Mouse (Mus musculus) activated CD4-positive, CD25-positive, alpha-beta regulatory T cell, adult 4 months (primary cell): ENCODE measurements around the gene Pms2. TPM values are rescaled to one million over a fixed set of nuclear protein-coding genes. Genes with fewer than 3 reads are reported as not detected.

ENCODE experiments used
- ATAC-seq: one replicate; pipeline ENCODE4 v1.8.0; 2017
- polyA plus RNA-seq, 2 experiments: library from polyadenylated mRNA; unstranded; fragments of 100-300 nt; shearing (Covaris generic); gene quantifications; one replicate each; pipeline ENCODE4 v1.2.1; 2017

The Pms2 gene
- polyA plus RNA-seq, result 10 to 100 TPM; 37.0 to 39.8 TPM

DNA sequence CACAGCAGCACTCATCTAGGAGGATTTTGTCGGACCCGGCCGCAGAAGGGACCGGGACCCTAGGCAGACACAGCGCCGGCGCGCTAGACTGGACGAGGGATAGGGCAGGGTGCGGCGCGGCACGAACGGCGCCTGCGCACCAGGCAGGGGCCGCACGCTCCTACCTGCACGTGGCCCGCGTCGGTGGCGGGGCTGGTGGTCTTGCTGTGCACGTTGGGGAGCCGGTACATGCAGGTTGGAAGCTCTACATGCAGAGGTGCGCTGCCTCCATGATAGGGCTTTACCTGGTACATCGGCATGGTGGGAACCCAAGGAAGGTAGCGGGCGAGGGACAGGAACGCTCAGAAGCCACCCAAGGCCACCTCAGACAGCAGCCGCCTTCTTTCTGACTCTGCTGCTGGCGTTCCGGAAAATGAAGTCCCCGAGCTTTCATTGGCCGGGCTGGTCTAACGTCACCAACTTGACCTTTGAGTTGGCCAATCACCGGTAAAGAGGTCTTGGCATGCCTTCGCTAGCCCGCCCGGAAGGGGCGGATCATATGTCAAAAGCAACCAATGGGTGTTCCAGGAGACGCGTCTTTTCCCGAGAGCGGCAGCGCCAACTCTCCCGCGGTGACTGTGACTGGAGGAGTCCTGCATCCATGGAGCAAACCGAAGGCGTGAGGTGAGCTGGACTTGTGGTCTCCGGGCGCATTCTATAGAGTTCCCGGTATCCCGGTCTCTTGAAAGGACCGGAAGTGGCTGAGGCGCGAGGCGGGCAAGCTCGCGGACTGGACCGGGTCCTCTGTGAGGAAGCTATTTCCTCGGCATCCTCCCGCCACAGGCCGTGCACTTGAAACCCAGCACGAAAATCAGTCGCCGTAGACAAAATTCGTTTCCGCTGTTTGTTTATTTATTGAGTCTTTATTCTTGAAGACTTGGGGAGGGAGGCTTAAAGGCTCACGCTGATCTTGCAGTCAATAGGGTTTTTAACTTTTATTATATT, at the start of gene Pms2, which contains the start of gene Aimp2:
Gene Pms2 (plus strand): TSS at position 548 of the 984 bp plus-strand sequence.
Gene Aimp2 (minus strand): TSS at position 431 of the 984 bp plus-strand sequence.
- peak; percentile 98 for ATAC-seq

DNA sequence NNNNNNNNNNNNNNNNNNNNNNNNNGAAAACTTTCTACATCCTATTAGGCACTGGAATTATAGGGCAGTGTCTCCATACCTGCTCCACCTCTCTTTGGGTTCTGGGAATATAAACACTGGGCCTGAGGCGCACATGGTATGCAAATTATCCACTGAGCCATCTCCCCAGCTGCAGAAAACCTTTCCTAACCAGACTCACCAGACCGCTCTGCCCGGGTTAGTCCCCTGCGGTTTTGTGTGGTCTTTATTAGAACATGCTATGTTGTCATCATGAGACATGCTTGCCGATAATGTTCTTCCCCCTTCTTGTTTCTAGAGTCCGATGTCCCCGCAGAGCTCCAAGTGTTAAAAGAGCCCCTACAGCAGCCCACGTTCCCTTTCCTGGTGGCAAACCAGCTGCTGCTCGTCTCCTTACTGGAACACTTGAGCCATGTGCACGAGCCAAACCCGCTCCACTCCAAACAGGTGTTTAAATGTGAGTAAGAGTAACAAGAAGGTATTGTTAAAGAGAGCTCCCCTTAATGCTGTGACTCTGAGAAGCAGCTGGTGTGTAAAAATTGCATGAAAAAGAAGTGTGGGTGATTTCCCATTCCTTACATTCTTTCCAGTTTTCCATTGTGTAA, 38.1 kb upstream of the Pms2 start:
- no peak for ATAC-seq

- ATAC-seq, result no peak
Observed at GRCm38 (mm10) chr5:143874571-143874970, 35.2 kb upstream of the Pms2 start.

- no peak for ATAC-seq
Observed at GRCm38 (mm10) chr5:143885274-143885673, 24.5 kb upstream of the Pms2 start.

DNA sequence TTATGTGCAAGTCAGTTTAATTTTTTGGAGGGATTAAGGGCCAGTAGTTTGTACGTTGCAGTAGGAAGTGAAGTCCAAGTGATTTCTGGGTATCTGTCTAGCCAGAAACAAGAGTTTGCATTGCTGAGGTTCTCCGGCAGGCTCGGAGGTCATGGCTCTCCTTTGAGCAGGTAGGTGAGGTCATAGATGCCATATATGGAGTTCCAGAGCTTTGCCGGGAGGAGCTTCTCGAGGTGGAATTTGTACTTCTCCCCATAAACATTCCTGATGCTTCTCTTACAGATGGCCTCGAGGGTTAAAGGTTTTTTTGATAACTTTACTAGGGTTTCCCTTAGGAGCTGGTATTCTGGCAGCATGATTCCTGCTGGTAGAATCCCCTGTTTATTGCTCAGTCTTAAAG, 19.0 kb upstream of the Pms2 start:
- no peak for ATAC-seq

GRCm38 (mm10) chr5:143892255-143892886, 17.4 kb upstream of the Pms2 start:
- no peak for ATAC-seq

GRCm38 (mm10) chr5:143893396-143893795, 16.4 kb upstream of the Pms2 start:
- ATAC-seq, result no peak

DNA sequence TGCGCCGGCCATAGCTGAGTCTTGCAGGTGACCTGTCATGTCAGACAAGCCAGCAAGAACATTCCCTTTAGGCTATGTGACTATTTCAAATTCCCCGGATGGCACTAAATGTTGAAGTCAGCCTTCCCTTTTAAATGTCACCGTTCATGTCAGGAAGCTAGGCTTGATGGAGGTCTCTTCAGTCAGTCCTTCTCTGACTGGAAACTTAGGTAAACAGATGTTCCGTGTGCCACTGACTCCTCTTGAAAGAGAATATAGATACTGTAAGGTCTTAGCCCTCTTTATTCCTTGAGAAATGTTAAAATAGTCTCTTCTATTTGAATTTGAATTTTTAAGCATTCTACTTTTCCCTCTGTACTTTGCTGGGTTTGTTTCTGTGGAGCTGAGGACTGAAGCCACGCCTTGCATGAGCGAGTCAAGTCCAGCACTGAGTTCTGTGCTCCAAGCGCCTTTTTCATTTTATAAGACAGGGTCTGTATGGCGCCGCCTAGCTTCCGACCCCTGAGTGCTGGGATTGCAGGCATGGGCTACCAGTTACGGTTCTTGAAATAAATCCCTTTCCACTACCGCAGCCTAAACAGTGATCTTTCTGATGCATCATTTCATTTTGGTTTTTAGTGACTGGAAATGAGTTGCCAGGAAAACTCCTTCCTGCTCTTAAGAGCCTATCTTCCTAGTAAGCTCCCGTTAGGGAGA, 12.0 kb upstream of the Pms2 start, which contains the start of gene Ankrd61:
Gene Ankrd61 (minus strand): TSS at position 51 of the 696 bp plus-strand sequence.
- ATAC-seq, result no peak

GRCm38 (mm10) chr5:143902111-143902510, 7.7 kb upstream of the Pms2 start:
- no peak for ATAC-seq

DNA sequence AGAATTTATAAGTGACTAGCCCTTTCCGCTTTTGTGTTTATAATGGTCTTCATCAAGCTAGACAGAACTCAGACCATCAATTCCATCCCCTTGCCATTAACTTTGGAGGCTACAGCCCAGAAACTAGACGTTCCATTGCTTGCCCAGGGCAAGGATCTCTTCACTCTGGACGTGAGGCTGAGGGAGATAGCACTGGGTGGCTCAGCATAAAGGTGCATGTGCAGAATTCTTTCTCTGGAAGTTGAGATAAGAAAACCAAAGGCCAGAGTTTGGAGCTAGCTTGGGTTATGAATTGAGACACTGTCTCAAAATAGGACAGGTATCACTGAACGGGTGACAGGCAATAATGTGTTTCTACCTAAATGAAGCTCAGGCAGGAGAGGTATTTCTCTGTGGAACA, 6.0 kb upstream of the Pms2 start:
- ATAC-seq, result no peak

DNA sequence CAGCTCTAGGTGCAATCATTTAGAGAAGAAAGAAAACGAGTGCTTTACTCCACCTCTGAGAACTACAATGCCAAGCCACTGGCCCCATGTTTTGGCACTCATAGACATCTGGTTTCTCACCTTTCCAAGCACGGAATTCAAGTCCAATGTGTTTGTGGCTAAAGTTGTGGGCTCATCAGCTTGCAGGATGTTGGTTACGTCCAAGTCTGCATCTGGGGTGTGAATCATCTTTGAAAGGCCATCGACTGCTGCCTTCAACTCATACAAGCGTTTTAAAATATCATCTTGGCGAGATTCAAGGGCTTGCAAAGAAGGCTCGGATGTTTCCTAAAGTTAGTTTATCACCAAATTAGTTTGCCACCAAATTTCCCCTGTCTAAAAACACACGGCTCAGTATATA, 3.3 kb upstream of the Pms2 start:
- ATAC-seq, result no peak

- no peak for ATAC-seq
Observed at GRCm38 (mm10) chr5:143908926-143909325, 838 bp upstream of the Pms2 start.

GRCm38 (mm10) chr5:143916221-143916620, 6.5 kb downstream of the Pms2 start:
- ATAC-seq, result no peak

DNA sequence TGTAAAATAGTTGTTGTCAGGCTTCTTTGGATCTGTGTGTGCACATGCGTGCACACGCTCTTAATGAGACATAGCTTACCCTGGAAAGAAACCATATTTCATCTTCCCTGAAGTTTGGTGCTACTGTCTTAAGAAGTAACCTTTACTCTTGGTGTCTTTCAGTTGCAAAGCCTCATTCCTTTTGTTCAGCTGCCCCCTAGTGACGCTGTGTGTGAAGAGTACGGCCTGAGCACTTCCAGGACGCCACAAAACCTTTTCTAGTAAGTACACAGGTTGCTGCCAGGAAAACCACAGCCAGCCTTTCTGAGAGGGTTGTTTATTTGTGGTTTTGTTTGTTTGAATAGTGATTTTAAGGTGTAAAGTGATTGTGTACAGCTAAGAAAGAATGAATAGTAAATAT, 7.7 kb downstream of the Pms2 start:
- peak; percentile 76 for ATAC-seq

DNA sequence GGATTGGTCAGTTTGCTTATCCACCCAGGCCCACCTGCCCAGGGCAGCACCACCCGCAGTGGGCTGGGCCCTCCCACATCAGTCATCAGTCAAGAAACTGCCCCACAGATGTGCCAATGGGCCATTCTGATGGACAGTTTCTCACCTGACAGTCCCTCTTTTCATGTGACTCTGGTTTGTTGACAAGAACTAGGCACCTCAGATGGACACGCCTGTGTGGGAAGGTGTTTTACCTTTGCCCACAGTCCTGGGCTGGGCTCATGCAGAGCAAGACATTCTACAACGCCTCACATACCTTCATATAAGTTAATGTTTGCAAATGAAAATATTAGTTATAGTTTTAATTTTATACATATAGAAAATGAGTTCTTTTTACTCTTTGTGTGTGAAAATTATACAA, 8.4 kb downstream of the Pms2 start:
- no peak for ATAC-seq

DNA sequence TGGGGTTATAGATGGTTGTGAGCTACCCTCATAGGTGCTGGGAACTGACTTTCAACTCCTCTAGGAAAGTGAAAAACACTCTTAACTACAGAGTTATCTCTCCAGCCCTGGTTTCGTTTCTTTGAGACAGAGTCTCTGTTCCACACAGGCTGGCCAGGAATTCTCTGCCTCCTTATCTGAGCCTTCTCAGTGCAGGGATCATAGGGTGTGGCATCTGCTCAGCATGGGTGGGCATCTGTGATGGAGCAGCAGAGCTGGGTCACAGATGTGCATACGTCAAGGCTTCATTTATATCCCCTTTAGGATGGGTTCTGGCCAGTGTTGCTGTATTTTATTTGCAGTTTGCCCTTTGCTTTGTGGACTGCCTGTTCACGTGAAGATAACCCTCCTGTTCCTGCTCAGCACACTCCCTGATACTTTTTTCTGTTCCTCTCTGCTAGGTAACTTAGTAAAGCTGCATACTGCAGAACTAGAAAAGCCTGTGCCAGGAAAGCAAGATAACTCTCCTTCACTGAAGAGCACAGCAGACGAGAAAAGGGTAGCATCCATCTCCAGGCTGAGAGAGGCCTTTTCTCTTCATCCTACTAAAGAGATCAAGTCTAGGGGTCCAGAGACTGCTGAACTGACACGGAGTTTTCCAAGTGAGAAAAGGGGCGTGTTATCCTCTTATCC, 15.2 kb downstream of the Pms2 start:
- no peak for ATAC-seq

DNA sequence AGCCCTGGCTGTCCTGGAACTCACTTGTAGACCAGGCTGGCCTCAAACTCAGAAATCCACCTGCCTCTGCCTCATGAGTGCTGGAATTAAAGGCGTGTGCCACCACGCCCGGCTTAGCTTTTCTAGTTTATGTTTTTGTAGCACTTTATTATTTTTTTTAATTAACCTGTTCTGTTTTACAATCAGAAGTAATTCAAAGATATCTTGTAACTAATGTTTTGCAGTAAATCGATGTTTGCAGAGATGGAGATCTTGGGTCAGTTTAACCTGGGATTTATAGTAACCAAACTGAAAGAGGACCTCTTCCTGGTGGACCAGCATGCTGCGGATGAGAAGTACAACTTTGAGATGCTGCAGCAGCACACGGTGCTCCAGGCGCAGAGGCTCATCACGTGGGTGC, 18.1 kb downstream of the Pms2 start, which contains the start of gene Gm42421:
Gene Gm42421 (plus strand): TSS at position 301 of the 400 bp plus-strand sequence.
- no peak for ATAC-seq

- ATAC-seq, result no peak
Observed at GRCm38 (mm10) chr5:143929291-143929690, 19.5 kb downstream of the Pms2 start.

GRCm38 (mm10) chr5:143930656-143931055, 20.9 kb downstream of the Pms2 start:
- no peak for ATAC-seq

- ATAC-seq, result no peak
Observed at GRCm38 (mm10) chr5:143931863-143932580, 22.3 kb downstream of the Pms2 start.

GRCm38 (mm10) chr5:143932831-143933230, 23.1 kb downstream of the Pms2 start, which contains the start of gene Rsph10b:
Gene Rsph10b, plus strand, starts transcription at chr5:143933035.
- no peak for ATAC-seq
